In the genomic region with DNA sequence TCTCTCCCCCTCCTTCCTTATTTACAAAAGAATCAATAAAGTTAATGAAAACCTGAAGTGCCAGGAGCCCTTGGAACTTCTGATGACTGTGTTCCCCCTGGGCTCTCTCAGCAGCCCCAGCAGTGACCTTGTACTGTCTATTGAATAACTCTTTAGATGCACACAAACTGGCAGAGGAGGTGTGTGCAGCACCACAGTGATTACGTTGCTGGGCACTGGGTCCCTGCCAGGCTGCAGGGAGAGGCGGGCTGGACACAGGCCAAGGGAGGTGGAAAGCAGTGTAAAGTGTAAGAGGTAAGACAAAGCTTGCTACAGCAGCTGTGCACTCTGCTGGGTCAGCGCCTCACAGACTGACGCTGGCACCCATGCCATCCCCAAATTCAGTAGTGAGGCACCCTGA, we compare ENCODE assay signal across 10 mouse cellular contexts.
DNase-seq lines count a peak whose midpoint lies in the region; TF ChIP-seq lines count a peak whose summit lies in the region.
"Had no signal": no experiment of that assay in that cellular context is flagged by ENCODE, and none has a peak within 500 bp of the region (broad histone marks: within the 10 kb centered on the region; RNA-seq: fewer than 3 reads in every experiment).

No protein-coding gene starts in this region.

- no peak overlapping the region for H3K4me3 ChIP-seq in layer of hippocampus, adult 2 months

- TF ChIP-seq POLR2A in brain, embryonic 14.5 days (IDR thresholded peaks at IDR 0.05; ENCODE audit: borderline replicate concordance, extremely low read depth, insufficient read depth, insufficient read length, poor library complexity, severe bottlenecking): no peak

- peak overlapping the region; percentile 52 for H3K27ac ChIP-seq in layer of hippocampus, adult 2 months
- H3K27ac ChIP-seq: liver, embryonic 14.5 days had no signal

- no peak for TF ChIP-seq CTCF in layer of hippocampus, adult 2 months (conservative IDR thresholded peaks at IDR 0.05)
- TF ChIP-seq CTCF in brain, embryonic 14.5 days (IDR thresholded peaks at IDR 0.05; ENCODE audit: borderline replicate concordance, extremely low read depth, insufficient read depth, insufficient read length): no peak

- DNase-seq in adrenal gland, adult 2 months: peak; percentile 12
- no peak for DNase-seq in adrenal gland, adult 8-10 months
- no peak for DNase-seq in layer of hippocampus, adult 2 months (ENCODE audit: low spot score in 2 of 2)
- DNase-seq in layer of hippocampus, adult 18-20 months (ENCODE audit: low spot score in 2 of 2): no peak
- peak; percentile 85 for DNase-seq in brain, embryonic 14.5 days (ENCODE audit: low read depth)
- peak; percentile 38 for DNase-seq in large intestine, adult 2 months (ENCODE audit: low read depth, low spot score)
- no peak for DNase-seq in thymus, postnatal 36 days
- DNase-seq in spleen, adult 18-20 months: no peak
- DNase-seq: embryo, embryonic 11 days had no signal

- 30% methylated on average over 4 of the region's 4 CpGs for WGBS in large intestine, adult 2 months

Comparison
In these comparisons a context has a peak if more than half of its experiments do, and no peak if none do; other contexts are left out.
1. DNase-seq: peak in adrenal gland, adult 2 months (single experiment), brain, embryonic 14.5 days (single experiment) and large intestine, adult 2 months (single experiment); none in adrenal gland, adult 8-10 months (single experiment), layer of hippocampus, adult 2 months (0 of 2), layer of hippocampus, adult 18-20 months (0 of 2), thymus, postnatal 36 days (0 of 2) and spleen, adult 18-20 months (0 of 2).